Mouse (Mus musculus): ENCODE results near the gene Adh7.

DNA sequence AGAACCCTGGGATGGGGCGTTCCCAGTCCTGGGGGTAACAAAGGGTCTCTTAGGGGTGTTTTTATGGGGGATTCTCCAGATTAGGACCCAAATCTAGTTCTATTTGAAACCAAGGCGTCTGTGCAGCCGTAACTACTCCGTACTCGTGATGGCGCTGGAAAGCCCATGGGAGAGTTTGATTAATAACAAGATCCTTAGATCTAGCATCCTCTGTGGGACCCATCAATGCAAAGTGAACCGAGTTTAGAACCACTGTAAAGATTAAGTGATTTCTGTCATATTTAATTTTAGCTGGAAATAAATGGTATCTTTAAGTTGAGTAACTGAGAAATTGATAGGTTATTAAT lies 18.9 kb upstream of the Adh7 start:
- TF ChIP-seq CTCF (IDR thresholded peaks at IDR 0.05; ENCODE audit: extremely low read depth, insufficient read length, insufficient replicate concordance, low read depth, low read length): no peak
- TF ChIP-seq POLR2A (IDR thresholded peaks at IDR 0.05; ENCODE audit: low read depth, low read length): no peak

All from small intestine, adult 2 months (tissue).